Mouse (Mus musculus) CH12.LX (cell line): Measurements from ENCODE around the gene Tmem44. TPM values are rescaled to one million over a fixed set of nuclear protein-coding genes. Genes with fewer than 3 reads are reported as not detected.

Experiments used
- DNase-seq: peaks from one replicate; pipeline ENCODE4 v3.0.0-alpha.2; 2013; ENCODE audit errors: extremely low read depth
- H3K27ac ChIP-seq: 2 replicates; pipeline ENCODE4 v1.5.1; 2012; ENCODE audit warnings: low read depth, mild to moderate bottlenecking, control low read depth, moderate library complexity; ENCODE audit not compliant: insufficient read depth
- H3K27me3 ChIP-seq: replicated peaks from 2 replicates; pipeline ENCODE3; 2012; ENCODE audit warnings: inconsistent platforms
- H3K36me3 ChIP-seq, 2 experiments: replicated peaks in 1 of 2; 2 replicates each; pipeline versions ENCODE3 to v1.6.1; 2012; ENCODE audit warnings: inconsistent platforms in 1 of 2, low read length in 1 of 2, mild to moderate bottlenecking in 1 of 2, mixed read lengths in 1 of 2, moderate library complexity in 1 of 2; ENCODE audit not compliant: control insufficient read depth in 1 of 2, insufficient read depth in 1 of 2
- H3K4me1 ChIP-seq, 2 experiments: 2 replicates each; pipeline ENCODE4 v1.6.1; 2012; ENCODE audit warnings: inconsistent platforms in 1 of 2, moderate library complexity in 1 of 2; ENCODE audit not compliant: insufficient read depth in 2 of 2, control insufficient read depth in 1 of 2
- H3K4me2 ChIP-seq: 2 replicates; pipeline ENCODE4 v1.6.1; 2012; ENCODE audit warnings: low read depth, mild to moderate bottlenecking, control low read depth; ENCODE audit not compliant: poor library complexity, insufficient read depth, severe bottlenecking
- H3K4me3 ChIP-seq, 3 experiments: fragments of 150-350 bp in 1 of 3; sonication (generic) in 1 of 3; replicated peaks in 1 of 3; 2 replicates each; pipeline versions ENCODE3 to v1.5.1; 2011 to 2012; ENCODE audit warnings: low read depth in 2 of 3, low read length in 2 of 3, mild to moderate bottlenecking in 2 of 3, moderate library complexity in 2 of 3, control low read depth in 1 of 3, improper control_type of control experiment in 1 of 3, inconsistent platforms in 1 of 3, mixed read lengths in 1 of 3; ENCODE audit not compliant: poor library complexity in 1 of 3
- H3K79me2 ChIP-seq: replicated peaks from 2 replicates; pipeline ENCODE4 v1.6.1; 2012; ENCODE audit warnings: mild to moderate bottlenecking, moderate library complexity; ENCODE audit not compliant: control insufficient read depth, poor library complexity, insufficient read depth, severe bottlenecking; ENCODE audit errors: extremely low read depth
- H3K9ac ChIP-seq: 2 replicates; pipeline ENCODE4 v1.6.1; 2012; ENCODE audit warnings: low read depth, mild to moderate bottlenecking, control low read depth, moderate library complexity; ENCODE audit not compliant: insufficient read depth
- H3K9me3 ChIP-seq: replicated peaks from 2 replicates; pipeline ENCODE3; 2012; ENCODE audit warnings: low read length, inconsistent platforms, mixed read lengths
- BHLHE40 ChIP-seq: IDR thresholded peaks from 2 replicates; pipeline ENCODE4 v1.6.1; 2011; ENCODE audit warnings: mild to moderate bottlenecking, low read depth, low read length, improper control_type of control experiment
- CTCF ChIP-seq, 2 experiments: IDR thresholded peaks in 1 of 2; conservative IDR thresholded peaks in 1 of 2; 2 replicates each; pipeline ENCODE4 v1.5.1; 2011 to 2012; ENCODE audit warnings: low read depth in 2 of 2, low read length in 2 of 2, improper control_type of control experiment in 1 of 2, inconsistent platforms in 1 of 2, mild to moderate bottlenecking in 1 of 2, moderate library complexity in 1 of 2
- ETS1 ChIP-seq: conservative IDR thresholded peaks from 2 replicates; pipeline ENCODE4 v1.6.1; 2012; ENCODE audit warnings: low read depth, mild to moderate bottlenecking, inconsistent platforms, low read length, improper control_type of control experiment, moderate library complexity
- IRF4 ChIP-seq: IDR thresholded peaks from 2 replicates; pipeline ENCODE4 v1.6.1; 2014; ENCODE audit warnings: low read depth, mild to moderate bottlenecking, inconsistent platforms, low read length, improper control_type of control experiment
- MAFK ChIP-seq: IDR thresholded peaks from 2 replicates; pipeline ENCODE4 v1.6.1; 2011; ENCODE audit warnings: low read length, improper control_type of control experiment; ENCODE audit not compliant: insufficient replicate concordance
- MAZ ChIP-seq: IDR thresholded peaks from 2 replicates; pipeline ENCODE4 v1.6.1; 2012; ENCODE audit warnings: low read depth, mild to moderate bottlenecking, inconsistent platforms, low read length, improper control_type of control experiment, moderate library complexity
- MYC ChIP-seq: IDR thresholded peaks from 2 replicates; pipeline ENCODE4 v1.6.1; 2011; ENCODE audit warnings: low read depth, mild to moderate bottlenecking, improper control_type of control experiment, low read length
- NELFE ChIP-seq: IDR thresholded peaks from 2 replicates; pipeline ENCODE4 v1.6.1; 2011; ENCODE audit warnings: low read depth, low read length, improper control_type of control experiment
- NRF1 ChIP-seq: IDR thresholded peaks from 2 replicates; pipeline ENCODE4 v1.6.1; 2014; ENCODE audit warnings: low read depth, mild to moderate bottlenecking, inconsistent platforms, low read length, improper control_type of control experiment, moderate library complexity
- POLR2A ChIP-seq: IDR thresholded peaks from 2 replicates; pipeline ENCODE4 v1.6.1; 2011; ENCODE audit warnings: low read depth, mild to moderate bottlenecking, improper control_type of control experiment, low read length
- POLR2AphosphoS2 ChIP-seq: IDR thresholded peaks from 2 replicates; pipeline ENCODE4 v1.6.1; 2011; ENCODE audit warnings: low read depth, low read length, improper control_type of control experiment
- RAD21 ChIP-seq: IDR thresholded peaks from 2 replicates; pipeline ENCODE4 v1.6.1; 2011; ENCODE audit warnings: low read depth, mild to moderate bottlenecking, low read length, improper control_type of control experiment, moderate library complexity
- RCOR1 ChIP-seq: conservative IDR thresholded peaks from 2 replicates; pipeline ENCODE4 v1.6.1; 2012; ENCODE audit warnings: low read depth, mild to moderate bottlenecking, inconsistent platforms, low read length, improper control_type of control experiment
- SMC3 ChIP-seq: IDR thresholded peaks from 2 replicates; pipeline ENCODE4 v1.6.1; 2011; ENCODE audit warnings: low read depth, low read length, improper control_type of control experiment
- TBP ChIP-seq: conservative IDR thresholded peaks from 2 replicates; pipeline ENCODE4 v1.6.1; 2011; ENCODE audit warnings: low read depth, low read length, improper control_type of control experiment
- TCF12 ChIP-seq: IDR thresholded peaks from 2 replicates; pipeline ENCODE4 v1.6.1; 2014; ENCODE audit warnings: low read depth, mild to moderate bottlenecking, inconsistent platforms, low read length, improper control_type of control experiment
- USF1 ChIP-seq: IDR thresholded peaks from 2 replicates; pipeline ENCODE4 v1.6.1; 2014; ENCODE audit warnings: low read depth, mild to moderate bottlenecking, inconsistent platforms, low read length, improper control_type of control experiment
- USF2 ChIP-seq: conservative IDR thresholded peaks from 2 replicates; pipeline ENCODE4 v1.6.1; 2011; ENCODE audit warnings: low read depth, low read length, improper control_type of control experiment
- ZMIZ1 ChIP-seq: IDR thresholded peaks from 2 replicates; pipeline ENCODE4 v1.6.1; 2012; ENCODE audit warnings: low read depth, mild to moderate bottlenecking, inconsistent platforms, low read length, improper control_type of control experiment
- dilution Hi-C: fragments of 300-500 bp; cut with MboI; formaldehyde crosslinking; loops from 2 replicates; pipeline ENCODE4 v1.14.3; 2020; ENCODE audit warnings: low sequenced_read_pairs; ENCODE audit not compliant: extremely low pct_unique_long_range_greater_than_20kb, extremely low pct_ligation_motif_present
- in situ Hi-C: fragments of 300-500 bp; cut with MboI; formaldehyde crosslinking; loops from 3 replicates; pipeline ENCODE4 v1.14.3; 2019; ENCODE audit warnings: low sequenced_read_pairs, low pct_ligation_motif_present, low pct_unique_long_range_greater_than_20kb, mixed read lengths
- polyA plus RNA-seq: library from polyadenylated mRNA; unstranded; fragments of >175 nt; gene quantifications from 2 replicates; pipeline ENCODE4 v1.2.1, GENCODE M21; 2012; ENCODE audit warnings: low read depth; ENCODE audit not compliant: insufficient read length
- total RNA-seq, 2 experiments: library from RNA; depleted of rRNA; stranded (reverse); fragments of 300-350 nt in 1 of 2; fragments of >200 nt in 1 of 2; gene quantifications; 2 replicates each; pipeline ENCODE4 v1.2.3; 2012 to 2014

Tmem44 gene
- total and polyA plus RNA-seq, 3 experiments = 0.16 to 0.70 (median 0.51) TPM

GRCm38 (mm10) chr16:30524481-30524880 is 26.2 kb downstream of the Tmem44 start:
- Histone ChIP-seq H3K27me3 (peaks cover 3% of the 10 kb centered on the region), H3K36me3 (no peaks in the 10 kb centered on the region), H3K4me3 (no peak overlapping the region), H3K79me2 (no peaks in the 10 kb centered on the region), H3K9me3 (peaks cover 2% of the 10 kb centered on the region), H3K9ac (no peak overlapping the region), H3K4me1 (peaks cover 4 to 11% of the 10 kb centered on the region in 2 experiments), H3K4me2 (no peak overlapping the region), H3K27ac (no peak overlapping the region)
- TF ChIP-seq USF2 = no peak
- no peak for TF ChIP-seq MAZ
- no peak for TF ChIP-seq NRF1
- TF ChIP-seq RAD21 = no peak
- no peak for TF ChIP-seq CTCF (conservative IDR thresholded peaks at IDR 0.05 in 1 of 2, IDR thresholded peaks at IDR 0.05 in 1 of 2; ENCODE audit: low read depth in 2 of 2, low read length in 2 of 2)
- TF ChIP-seq USF1 = no peak
- TF ChIP-seq TBP = no peak
- no peak for TF ChIP-seq MAFK
- no peak for TF ChIP-seq IRF4
- TF ChIP-seq POLR2A = no peak
- TF ChIP-seq NELFE = no peak
- TF ChIP-seq ETS1 = no peak
- no peak for TF ChIP-seq BHLHE40
- in situ Hi-C loops (no loop called here), dilution Hi-C loops (no loop called here)
- DNase-seq = no peak

GRCm38 (mm10) chr16:30522253-30522940 is 28.2 kb downstream of the Tmem44 start:
- H3K9me3 ChIP-seq = peaks cover 2% of the 10 kb centered on the region
- in situ Hi-C loops = no loop called here
- no peak overlapping the region for H3K9ac ChIP-seq

More at GRCm38 (mm10) chr16:30522253-30522940, 28.2 kb downstream of the Tmem44 start:
- no peak for TF ChIP-seq MYC
- TF ChIP-seq SMC3 = no peak
- TF ChIP-seq TCF12 = no peak
- no peak for TF ChIP-seq MAFK
- no peak for TF ChIP-seq MAZ
- no peak for TF ChIP-seq POLR2AphosphoS2
- TF ChIP-seq ZMIZ1 = no peak
- TF ChIP-seq RCOR1 = no peak
- Histone ChIP-seq H3K27me3 (no peaks in the 10 kb centered on the region), H3K4me3 (no peak overlapping the region), H3K36me3 (no peaks in the 10 kb centered on the region), H3K4me1 (peaks cover 4 to 11% of the 10 kb centered on the region in 2 experiments), H3K27ac (no peak overlapping the region), H3K4me2 (no peak overlapping the region), H3K79me2 (no peaks in the 10 kb centered on the region)
- dilution Hi-C loops = no loop called here
- DNase-seq = no peak
